Mouse (Mus musculus) heart, adult 8-10 months (tissue): ENCODE measurements around the gene Zfp784. TPM values are rescaled to one million over a fixed set of nuclear protein-coding genes. Genes with fewer than 3 reads are reported as not detected.
A peak's percentile ranks its signal among the peaks of the same experiment; 100 is the strongest.
"Not testable (repeated sequence)": the region's sequence is repeated elsewhere in the genome, so short reads cannot be mapped to it uniquely, and the experiment has no call there.

Experiments
- DNase-seq: peaks from one replicate; pipeline ENCODE4 v3.0.0; 2022; ENCODE audit warnings: low spot score
- total RNA-seq, 4 experiments: library from RNA; stranded (reverse); gene quantifications; 2 replicates each; pipeline ENCODE4 v1.2.4; 2022

Zfp784 gene
- total RNA-seq: 1 to 10 TPM; 4.9 to 7.4 (median 6.0) TPM

DNA sequence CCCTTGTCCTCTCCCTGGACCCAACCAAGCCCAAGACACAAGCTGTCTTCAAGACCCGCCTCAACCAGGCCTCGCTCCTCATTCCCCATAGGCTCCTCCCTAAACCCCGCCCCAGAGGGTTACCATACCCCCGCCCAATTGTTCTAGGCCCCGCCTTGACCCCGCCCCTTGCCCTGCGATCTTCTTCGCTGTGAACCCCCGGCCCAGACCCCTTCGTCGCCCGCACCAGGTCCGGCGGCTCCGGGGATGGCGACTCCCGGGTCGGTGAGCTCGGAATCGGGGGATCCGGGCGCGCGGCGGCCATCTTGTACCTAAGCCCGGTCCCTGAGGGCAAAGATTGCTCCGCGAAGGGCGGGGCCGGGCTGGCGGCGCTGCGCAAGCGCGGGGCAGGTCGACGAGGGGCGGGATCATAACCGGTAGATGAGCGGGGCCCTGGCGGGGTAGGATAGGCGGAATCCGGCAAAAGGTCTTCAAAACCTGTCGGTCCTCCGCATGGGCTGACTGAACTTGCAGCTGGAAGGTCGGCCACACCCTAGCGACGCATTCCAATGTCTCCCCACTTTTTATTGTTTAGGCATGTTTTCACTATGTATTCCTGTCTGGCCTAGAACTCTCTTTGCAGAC lies at the start of gene Zfp784:
Gene Zfp784 (minus strand): TSS at position 338 of the 624 bp plus-strand sequence.
- DNase-seq: peak; percentile 94

DNA sequence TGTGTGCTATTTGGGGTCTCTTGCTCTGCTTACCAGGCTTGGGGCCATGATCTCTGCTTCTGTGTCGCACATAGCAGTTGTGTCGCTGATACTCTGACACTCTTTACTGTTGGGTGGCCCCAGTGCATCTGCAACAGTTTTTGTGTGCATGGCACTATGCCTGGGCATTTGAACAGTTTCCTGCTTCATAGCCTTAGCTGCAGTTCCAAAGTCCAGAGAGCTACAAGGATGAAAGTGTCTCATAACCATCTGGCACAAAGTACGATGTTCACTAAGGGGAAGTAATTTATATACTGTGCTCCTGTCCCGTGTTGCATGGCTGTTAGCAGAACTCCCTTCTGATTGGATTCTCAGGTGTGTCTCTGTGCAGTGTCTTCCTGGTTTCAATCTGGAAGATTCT lies 49.6 kb upstream of the Zfp784 start:
- no peak for DNase-seq

DNA sequence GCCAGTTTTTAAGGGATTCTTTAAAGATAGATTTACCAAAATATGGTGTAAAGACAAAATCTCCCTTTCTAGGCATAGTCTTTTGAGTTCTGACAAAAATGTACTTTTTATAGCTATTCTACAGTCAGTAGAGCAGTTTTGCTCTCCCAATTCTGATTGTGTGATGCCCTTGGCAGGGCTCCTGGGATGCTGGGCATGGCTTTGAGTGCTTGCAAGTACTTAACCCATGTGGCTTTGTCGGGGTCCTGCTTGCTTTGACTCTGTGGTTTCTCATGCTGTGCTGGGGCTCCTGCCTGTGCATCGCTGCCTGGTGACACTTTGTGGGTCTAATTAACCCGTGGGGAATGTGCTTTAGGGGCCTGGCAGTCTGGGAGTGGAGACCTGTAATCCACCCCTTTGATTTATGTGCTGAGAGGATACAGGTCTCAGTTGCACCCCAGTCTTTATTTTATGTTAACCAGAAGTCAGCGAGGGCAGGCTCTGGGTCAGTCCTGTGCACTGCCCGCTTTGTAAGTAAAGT lies 48.7 kb upstream of the Zfp784 start:
- DNase-seq: no peak

DNA sequence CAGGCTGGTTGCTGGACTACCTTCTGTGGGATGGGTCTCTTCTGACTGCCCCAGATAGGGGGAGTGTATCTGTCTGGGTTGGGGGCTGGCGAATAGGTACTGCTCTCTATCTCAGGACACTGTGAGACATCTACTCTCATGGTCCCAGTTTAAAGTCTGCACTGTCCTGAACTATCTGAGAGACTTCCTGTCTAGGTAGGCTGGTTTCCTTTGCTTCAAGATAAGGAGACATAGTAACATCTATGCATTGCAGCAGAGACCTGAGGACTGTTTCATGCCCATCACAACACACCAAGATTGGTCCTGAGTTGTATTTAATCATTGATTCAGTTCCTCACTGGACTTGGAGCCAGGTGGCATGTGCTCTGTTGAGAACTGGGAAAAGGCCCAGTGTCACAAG lies 47.3 kb upstream of the Zfp784 start:
- no peak for DNase-seq

DNA sequence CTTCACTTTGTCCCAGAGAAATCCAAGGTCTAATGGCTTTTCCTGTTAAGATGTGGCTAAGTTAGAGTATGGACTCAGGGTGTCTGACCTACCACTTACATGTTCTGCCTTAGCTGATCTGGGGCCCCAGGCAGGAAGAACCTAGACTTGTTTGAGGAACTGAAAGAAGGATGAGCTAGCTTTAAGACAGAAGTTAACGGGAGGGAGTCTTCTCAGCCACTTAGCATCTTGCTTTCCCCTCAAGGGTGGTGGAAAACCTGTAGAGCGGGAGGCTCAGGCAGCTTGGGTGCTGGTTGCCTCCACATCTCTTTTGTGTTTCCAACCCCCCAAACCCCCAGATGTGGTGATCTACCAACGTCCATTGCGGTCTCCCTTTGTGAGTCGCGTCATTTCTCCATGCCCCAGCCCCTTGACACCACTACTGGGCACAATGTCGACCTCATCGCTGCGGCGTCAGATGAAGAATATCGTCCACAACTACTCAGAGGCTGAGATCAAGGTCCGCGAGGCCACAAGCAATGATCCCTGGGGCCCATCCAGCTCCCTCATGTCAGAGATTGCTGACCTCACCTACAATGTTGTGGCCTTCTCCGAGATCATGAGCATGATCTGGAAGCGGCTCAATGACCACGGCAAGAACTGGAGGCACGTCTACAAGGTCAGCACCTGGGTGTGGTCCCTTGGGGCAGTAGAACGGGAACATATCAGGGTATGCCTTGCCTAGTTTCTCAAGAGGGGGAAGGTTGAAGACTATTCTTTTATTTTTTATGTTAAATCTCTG lies 45.3 kb upstream of the Zfp784 start:
- no peak for DNase-seq

DNA sequence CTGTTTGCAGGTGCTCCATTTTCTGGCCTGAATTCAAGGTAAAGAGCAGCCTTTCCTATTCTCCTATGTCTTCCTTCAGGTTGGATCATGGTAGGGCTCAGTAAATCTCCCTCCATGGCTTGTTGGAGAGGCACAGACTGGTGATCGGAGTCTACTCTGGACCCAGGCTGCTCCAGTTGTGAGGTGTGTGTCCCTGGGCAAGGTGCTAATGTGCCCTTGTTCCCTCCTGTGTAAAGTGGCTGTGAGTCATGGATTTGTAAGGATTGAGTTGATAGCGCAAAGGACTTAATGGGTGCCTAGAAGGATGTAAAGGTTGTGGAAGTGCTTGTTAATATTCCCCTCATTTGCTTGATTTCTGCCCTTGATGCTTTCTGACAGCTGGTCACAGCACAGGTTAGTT lies 43.7 kb upstream of the Zfp784 start:
- DNase-seq: no peak

DNA sequence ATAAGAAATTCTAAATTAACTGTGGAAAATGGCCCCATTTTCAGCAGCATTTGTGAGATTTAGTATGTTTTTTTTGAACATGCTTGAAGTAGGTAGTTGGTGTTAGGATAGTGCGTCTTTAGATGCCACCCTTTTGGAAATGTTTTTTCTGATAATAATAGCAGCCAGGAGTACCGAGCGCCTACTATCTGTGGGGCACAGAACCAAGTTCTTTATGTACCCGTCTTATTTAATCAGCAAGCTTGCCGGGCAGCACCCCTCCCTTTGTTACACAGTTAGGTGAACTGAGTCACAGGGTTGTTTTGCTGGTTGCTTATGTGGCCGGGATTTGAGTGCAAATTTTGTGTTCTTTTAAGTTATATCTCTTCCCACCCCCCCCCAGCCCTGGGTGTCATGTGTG lies 43.0 kb upstream of the Zfp784 start:
- no peak for DNase-seq

DNA sequence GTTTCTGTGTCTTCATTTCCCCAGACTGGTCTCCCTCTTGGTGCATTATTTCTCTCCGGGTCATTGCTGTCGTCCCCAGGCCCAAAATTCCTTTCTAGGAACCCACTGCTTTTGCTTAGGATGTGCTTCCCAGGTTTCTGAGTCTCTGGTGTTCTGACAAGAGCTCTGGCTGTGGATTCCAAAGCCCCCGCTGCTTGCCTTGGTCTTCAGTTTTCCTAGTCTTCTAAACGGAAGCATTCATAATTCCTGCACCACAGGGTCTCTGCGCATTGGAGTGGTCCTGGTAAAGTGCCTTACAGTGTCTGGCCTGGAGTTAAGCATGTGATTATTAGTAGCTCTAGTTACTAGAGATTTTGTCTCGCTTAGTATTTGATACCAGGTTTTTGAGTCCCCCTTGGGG lies 42.6 kb upstream of the Zfp784 start:
- no peak for DNase-seq

DNA sequence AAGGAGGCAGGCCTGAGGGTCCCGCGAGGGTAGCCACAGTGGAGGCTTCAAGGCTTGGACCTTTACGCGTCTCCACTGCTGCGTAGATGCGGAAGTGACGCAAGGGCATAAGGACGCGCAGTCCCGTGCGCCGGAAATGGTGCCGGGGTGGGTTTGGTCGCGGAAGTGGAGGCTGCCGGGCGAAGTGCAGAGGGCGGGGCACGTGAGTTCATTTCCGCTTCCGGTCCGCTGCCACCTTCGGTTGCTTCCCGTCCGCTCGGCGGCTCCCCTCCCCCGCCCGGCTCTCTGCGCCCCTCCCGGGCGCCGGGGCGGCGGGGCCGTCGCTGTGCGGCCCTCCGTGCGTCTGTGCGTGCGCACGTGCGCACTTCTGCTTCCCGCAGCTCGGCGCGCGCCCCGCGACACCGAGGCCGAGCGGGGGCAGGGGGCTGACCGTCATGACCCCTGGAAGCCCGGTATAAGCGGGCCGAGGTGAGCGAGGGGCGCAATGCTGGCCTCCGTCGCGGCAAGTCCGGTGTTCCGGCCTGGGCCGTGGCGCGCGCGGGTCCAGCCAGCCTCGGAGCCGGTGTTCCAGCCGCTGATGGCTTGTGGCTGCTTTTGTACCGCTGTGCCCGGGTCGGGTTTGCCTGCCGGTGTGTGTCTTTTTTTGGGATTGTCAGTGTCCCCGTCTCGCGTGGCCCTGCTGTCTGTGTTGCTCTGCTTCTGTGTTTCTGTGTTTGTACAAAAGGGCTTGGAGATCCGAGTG lies 41.9 kb upstream of the Zfp784 start, which contains the start of gene Epn1:
Gene Epn1 (plus strand): TSS at position 226 of the 742 bp plus-strand sequence.
- DNase-seq: peak; percentile 97

DNA sequence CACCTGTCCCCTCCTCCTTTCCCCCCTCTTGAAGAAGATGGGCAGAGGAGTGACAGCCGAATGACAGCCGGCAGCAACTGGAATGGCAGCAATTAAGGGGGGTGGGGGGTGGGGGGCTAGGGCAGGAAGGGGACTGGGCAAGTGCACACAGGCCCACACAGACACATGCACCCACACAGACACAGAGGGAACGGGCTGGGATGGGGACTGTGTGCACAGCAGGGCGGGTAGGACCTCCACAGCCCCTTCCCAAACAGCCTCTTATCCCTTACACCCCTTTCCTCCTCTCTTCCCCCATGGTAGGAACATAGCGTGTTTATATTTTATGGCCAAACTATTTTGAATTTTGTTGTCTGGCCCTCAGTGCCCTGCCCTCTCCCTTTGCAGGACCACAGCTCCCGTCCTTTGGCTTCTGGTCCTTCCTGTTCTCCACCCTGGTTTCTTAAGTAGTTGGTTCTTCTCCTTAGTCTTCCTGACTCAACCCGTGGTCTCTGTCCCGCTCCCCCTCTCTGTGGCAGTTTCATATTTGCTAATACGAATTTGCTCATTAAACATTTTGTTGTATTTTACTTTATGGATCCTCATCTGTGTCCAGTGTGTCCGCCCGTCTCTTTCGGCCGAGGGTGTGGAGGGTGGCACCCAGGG lies 41.2 kb upstream of the Zfp784 start:
- DNase-seq: not testable (repeated sequence)

DNA sequence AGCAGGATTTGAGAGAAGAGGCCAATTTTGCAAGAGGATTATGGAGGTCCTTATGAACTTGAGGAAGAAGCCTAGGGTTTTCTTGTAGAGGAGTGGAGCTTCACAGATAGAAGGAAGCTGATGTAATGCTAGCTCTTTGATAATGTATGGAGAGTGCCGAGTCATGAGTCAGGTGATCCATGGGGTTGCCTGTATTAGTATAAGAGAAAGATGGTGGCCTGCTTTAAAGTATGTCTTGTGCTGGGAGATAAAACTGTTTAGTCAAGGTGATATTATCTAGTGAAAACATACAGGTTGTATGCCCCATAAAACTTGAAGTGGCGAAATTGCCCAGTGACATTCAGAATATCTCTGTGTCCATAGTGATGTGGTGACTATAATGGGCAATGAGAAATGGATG lies 38.7 kb upstream of the Zfp784 start:
- no peak for DNase-seq

DNA sequence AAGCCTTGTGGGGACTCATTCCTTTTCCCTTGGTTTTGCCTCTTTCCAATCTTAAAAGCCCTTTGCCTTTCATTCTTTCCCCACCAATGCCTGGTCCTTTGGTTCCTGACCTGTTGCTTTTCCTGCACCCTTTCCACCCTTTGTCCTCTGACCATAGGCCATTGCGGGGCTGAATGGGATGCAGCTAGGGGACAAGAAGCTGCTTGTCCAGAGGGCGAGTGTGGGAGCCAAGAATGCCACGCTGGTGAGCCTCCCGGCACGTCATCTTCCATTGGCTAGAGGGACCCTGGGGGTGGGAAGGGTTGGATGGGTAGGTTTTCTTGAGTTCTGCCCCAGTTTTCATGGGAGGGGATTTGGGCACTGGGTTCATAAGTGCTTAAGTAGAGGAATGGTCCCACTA lies 36.7 kb upstream of the Zfp784 start:
- no peak for DNase-seq

DNA sequence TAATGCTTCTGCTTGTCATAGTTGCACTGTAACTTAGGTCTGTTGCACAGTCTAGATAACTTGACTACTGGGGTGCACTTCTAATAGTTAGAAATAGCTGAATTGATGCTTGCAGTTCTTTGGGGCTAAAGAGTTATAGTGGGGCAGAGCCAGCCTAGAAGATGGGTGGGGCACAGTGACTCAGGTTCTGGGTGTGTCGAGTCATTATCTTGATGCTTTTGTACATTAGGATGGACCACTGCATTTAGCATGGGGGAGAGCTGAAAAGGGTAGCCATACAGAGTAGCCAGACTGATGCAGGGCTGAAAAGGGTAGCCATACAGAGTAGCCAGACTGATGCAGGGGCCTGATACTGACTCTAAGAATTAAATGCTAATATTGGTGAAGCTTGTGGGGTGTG lies 35.3 kb upstream of the Zfp784 start:
- DNase-seq: no peak

DNA sequence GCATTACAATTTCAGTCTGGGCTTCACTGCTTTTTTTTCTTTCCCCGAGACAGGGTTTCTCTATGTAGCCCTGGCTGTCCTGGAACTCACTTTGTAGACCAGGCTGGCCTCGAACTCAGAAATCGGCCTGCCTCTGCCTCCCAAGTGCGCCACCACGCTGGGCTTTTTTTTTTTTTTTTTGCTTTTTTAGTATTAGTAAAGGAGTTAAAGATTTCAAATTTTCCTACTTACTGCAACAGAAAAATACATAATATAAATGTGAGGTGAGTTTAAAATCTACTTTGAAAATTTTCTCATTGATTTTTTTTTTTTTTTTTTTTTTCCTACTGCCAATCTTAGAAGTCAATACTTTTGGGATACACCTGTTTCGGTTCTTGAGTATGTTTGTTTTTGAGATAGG lies 26.6 kb upstream of the Zfp784 start:
- no peak for DNase-seq

DNA sequence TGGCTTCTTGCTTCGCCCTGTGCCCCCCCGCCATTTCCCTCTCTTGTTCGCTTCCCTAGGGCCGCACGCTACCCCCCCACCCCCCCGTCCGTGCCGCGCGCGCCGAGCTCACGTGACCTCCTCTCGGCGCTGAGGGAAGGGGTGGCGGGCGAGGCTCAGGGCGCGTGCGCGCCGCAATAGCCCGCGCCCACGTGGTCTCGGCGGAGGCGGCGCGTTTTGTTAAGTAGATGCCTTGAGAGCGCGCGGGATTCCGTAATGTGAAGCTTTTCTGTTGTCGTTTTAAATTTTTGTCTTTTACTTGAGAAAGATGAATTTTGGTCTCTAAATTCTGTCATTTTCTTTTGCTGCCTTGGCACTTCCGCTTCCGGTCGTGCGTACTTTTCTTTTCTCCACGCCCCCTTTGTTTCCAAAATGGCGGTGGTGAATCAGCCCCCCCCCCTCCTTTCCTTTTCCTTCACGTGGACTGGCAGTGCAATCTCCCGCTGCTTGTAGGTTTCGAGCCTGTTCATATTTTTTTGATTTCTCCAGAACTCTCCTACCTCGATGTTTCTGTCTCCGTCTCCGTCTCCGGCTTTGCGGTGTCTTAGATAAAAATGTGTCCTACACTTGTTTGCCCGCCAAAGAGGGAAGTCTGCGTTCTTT lies 24.2 kb upstream of the Zfp784 start:
- peak; percentile 68 for DNase-seq

DNA sequence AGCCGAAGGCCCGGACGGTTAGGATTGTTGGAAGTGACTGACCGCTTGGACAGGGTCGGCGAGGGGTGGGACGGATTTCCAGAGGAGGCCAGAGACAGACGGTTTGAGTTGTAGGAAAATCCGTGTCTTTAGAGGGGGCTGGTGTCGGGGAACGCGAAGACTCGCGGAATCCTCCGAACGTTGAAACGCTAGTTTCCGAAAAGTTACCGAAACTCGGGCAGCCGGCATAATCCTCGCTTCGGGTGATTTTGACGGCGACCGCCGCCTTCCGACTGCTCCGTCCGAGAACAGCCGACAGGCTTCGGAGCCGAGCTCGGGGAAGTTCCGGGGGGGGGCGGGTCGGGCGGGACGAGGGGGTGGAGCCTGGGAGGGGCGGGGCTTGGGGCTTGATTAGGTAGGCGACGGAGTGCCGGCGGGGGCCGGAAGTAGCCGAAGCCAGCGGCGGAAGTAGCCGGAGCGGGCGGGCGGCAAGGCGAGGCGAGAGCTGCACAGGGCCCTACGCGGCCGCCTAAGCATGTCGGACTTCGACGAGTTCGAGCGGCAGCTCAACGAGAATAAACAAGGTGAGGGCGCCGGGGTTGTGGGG lies 23.6 kb upstream of the Zfp784 start, which contains the start of gene U2af2:
Gene U2af2 (plus strand): TSS at position 370 of the 586 bp plus-strand sequence.
- DNase-seq: peak; percentile 91

DNA sequence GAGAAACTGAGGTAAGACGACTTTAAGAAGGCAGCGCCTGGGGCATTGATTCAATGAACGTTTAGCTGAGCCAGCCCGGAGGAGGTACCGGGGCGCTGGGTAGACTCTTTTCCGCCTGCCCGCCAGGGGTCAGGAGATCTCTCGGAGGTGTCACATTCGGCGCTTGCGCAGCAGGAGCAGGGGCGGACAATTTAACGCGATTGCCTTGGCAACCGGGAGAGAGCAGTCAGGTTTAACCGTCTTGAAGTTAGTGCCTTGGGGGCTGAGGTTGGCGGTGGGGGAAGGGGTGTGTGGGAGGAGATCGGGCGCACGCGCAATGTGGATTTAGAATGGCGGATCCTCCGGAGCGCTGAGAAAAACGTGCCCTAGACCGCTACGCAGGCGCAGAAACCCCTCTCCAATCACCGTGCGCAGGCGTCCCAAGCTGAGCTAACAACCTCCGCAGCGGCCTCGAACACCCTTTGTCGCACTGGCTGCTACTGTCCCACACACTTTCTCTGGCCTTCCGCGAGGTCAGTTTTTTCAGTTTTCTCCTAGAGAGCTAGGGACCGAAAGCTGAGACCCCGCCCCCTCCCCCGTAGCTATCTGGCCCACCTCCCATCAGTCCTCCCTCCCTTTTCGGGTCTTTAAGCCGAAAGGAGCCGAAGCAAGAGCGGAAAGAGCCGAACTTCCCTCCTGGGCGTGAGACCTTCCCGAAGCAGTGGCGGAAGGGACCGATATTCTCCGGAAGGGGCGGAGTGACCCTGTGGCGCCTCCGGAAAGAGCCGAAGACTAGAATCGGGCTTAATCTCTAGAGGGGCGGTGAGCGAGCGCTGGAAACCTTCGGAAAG lies 22.9 kb upstream of the Zfp784 start:
- peak; percentile 99 for DNase-seq

DNA sequence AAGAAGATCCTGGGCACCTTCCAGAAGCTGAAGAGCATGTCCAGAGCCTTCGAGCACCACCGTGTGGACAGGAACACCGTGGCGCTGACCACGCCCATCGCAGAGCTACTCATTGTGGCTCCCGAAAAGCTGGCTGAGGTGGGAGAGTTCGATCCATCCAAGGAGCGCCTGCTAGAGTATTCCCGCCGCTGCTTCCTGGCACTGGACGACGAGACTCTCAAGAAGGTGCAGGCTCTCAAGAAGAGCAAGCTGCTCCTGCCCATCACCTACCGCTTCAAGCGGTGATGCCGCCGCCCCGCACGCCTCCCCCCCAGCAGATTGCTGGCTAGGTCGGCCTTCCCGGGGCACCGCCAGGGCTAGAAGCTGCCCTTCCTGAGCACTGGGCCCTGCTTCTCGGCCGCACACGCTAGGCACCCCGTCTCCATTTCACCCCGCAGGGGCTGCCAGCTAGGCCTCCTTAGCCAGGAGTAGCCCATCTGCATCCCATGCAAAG lies 22.0 kb upstream of the Zfp784 start:
- peak; percentile 67 for DNase-seq

DNA sequence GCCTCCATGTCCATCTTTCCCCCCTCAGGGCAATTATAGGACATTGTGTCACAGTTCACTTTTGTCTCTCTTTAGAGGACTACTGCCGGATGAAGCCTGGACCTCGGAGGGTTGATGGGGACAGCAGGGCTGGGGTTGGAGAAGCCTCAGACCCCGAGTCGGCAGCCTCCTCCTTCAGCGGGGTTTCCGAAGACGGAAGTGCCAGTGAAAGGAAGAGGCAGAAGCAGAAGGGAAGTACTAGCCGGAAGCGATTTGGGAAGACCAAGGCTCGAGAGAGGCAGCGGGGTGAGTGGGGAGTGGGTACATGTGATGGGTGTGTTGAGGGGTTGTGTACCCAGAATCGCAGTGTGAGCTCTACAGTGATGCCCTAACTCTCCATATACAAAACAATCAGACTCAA lies 21.2 kb upstream of the Zfp784 start:
- DNase-seq: no peak

DNA sequence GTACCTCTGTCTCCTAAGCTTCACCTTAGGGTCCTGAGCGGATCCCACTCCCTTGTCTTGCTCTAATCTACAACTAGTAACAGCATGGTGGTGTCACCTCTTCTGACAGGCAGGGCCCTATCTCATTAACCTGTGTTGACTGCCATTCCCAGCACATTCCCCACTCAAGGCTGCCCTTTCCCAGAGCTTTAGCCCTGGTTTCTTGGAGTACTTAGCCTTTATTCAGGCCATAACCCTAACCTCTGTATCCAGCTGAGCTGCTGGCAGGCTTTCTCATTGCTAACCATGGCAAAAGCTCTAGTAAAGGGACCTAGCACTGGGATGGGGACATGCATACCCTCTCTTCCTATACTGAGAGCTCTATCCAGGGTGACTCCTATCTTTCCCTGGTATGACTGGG lies 20.4 kb upstream of the Zfp784 start:
- DNase-seq: no peak
